Mouse (Mus musculus) kidney, adult 2 months (tissue): ENCODE data around the gene Lars2.

Experiments
- CTCF ChIP-seq: fragments of 200-500 bp; conservative IDR thresholded peaks from 2 replicates; pipeline ENCODE4 v1.5.1; 2011; ENCODE audit warnings: low read depth, mild to moderate bottlenecking, control low read depth, low read length, moderate library complexity, mixed read lengths; ENCODE audit not compliant: insufficient read depth, insufficient read length
- POLR2A ChIP-seq: fragments of 200-500 bp; IDR thresholded peaks from one replicate; pipeline ENCODE4 v1.6.1; 2011; ENCODE audit warnings: low read depth, low read length, control low read depth

- TF ChIP-seq CTCF (no peak), POLR2A (no peak)
Measured at GRCm38 (mm10) chr9:123510926-123511325, 144.2 kb downstream of the Lars2 start.
